Mouse (Mus musculus): ENCODE results near the gene Dnajb11. TPM values are rescaled to one million over a fixed set of nuclear protein-coding genes. Genes with fewer than 3 reads are reported as not detected.

Dnajb11 gene
- total RNA-seq (2023): 59.4 to 68.9 TPM (median 65.0 TPM) in 4 replicates

GRCm38 (mm10) chr16:22857431-22858113 lies at the start of gene Dnajb11, which contains the start of gene Tbccd1:
TSS of gene Dnajb11 (plus strand) at chr16:22857845.
TSS of gene Tbccd1 (minus strand) at chr16:22857669.

GRCm38 (mm10) chr16:22811477-22811876 lies 46.2 kb upstream of the Dnajb11 start, which contains the start of gene Crygs:
TSS of gene Crygs (minus strand) at chr16:22811577.

GRCm38 (mm10) chr16:22890683-22891510 lies 33.3 kb downstream of the Dnajb11 start, which contains the start of gene Ahsg:
TSS of gene Ahsg (plus strand) at chr16:22891277.

GRCm38 (mm10) chr16:22918034-22918433 lies 60.4 kb downstream of the Dnajb11 start, which contains the start of gene Fetub:
TSS of gene Fetub (plus strand) at chr16:22918334.

Other genes starting within 250 kb of the Dnajb11 start
- gene Dgkg, start 200.6 kb upstream of the Dnajb11 start, total RNA-seq (2023): 0.24 to 0.66 TPM (median 0.34 TPM) in 4 replicates
- gene Crygs, start 46.3 kb upstream of the Dnajb11 start, total RNA-seq (2023): not detected in 4 replicates
- gene Tbccd1, start 176 bp upstream of the Dnajb11 start, total RNA-seq (2023): 21.0 to 29.3 TPM (median 23.8 TPM) in 4 replicates
- gene Ahsg, start 33.4 kb downstream of the Dnajb11 start, total RNA-seq (2023): not detected in 4 replicates
- gene Fetub, start 60.5 kb downstream of the Dnajb11 start, total RNA-seq (2023): not detected in 4 replicates
- not detected in 4 replicates for gene Hrg, start 93.2 kb downstream of the Dnajb11 start, total RNA-seq (2023)
- not detected in 4 replicates for gene Kng2, start 171.6 kb downstream of the Dnajb11 start, total RNA-seq (2023)
- not detected in 4 replicates for gene Kng1, start 200.0 kb downstream of the Dnajb11 start, total RNA-seq (2023)
- 1,131 to 1,202 TPM (median 1,167 TPM) in 4 replicates for gene Eif4a2, start 249.6 kb downstream of the Dnajb11 start, total RNA-seq (2023)

Measured in B cell, adult 62 days (primary cell).